Mouse (Mus musculus) spleen, adult 12 weeks (tissue): ENCODE measurements around the gene Sp6.

Source experiments
- DNase-seq: peaks from one replicate; pipeline ENCODE4 v3.0.0; 2022; ENCODE audit warnings: low spot score

The Sp6 gene

GRCm38 (mm10) chr11:96982355-96982754 is 30.8 kb upstream of the Sp6 start:
- peak; percentile 62 for DNase-seq

DNA sequence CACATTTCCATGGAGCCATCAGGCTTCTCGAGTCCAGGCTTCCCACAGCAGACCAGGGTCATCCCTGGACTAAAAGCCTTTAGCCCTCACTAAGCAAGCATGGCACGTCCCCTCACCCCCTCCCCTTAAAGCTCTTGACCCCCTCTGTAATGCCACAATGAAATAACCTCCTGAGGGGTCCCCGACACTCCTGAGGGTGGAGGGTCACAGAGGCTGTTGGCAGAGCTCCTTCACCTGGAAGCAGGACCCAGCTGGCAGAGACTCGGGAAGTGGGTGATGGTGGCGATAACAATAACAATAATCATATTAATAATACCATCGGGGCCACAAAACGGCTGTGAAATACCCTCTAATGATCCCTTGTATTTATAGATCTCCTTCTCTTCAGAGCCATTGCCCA is 30.3 kb upstream of the Sp6 start, which contains the start of gene Sp2:
Gene Sp2 (minus strand): TSS at position 101 of the 400 bp plus-strand sequence.
- DNase-seq, result no peak

GRCm38 (mm10) chr11:96984903-96985302 is 28.3 kb upstream of the Sp6 start:
- no peak for DNase-seq

DNA sequence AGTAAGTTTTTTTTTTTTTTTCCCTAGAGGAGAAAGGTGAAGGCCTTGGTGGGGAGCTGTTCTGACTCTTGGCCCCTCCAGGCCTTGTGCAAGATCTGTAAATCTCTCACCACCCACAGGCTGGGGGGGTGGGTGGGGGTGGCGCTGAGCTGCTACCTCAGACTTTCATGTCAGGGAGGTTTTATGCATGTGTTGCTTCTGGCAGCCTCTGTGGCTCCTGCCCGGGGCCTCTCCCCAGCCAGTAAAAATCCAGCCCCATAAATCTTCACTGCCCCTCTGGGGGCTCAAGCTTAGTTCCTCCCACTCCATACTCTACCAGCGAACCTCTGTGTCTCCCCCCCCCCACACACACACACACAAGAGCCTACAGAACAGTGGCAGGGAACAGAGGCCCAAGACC is 26.7 kb upstream of the Sp6 start:
- DNase-seq, result no peak

GRCm38 (mm10) chr11:96987873-96988655 is 25.1 kb upstream of the Sp6 start:
- DNase-seq, result peak; percentile 40

GRCm38 (mm10) chr11:96991501-96991900 is 21.7 kb upstream of the Sp6 start:
- no peak for DNase-seq

DNA sequence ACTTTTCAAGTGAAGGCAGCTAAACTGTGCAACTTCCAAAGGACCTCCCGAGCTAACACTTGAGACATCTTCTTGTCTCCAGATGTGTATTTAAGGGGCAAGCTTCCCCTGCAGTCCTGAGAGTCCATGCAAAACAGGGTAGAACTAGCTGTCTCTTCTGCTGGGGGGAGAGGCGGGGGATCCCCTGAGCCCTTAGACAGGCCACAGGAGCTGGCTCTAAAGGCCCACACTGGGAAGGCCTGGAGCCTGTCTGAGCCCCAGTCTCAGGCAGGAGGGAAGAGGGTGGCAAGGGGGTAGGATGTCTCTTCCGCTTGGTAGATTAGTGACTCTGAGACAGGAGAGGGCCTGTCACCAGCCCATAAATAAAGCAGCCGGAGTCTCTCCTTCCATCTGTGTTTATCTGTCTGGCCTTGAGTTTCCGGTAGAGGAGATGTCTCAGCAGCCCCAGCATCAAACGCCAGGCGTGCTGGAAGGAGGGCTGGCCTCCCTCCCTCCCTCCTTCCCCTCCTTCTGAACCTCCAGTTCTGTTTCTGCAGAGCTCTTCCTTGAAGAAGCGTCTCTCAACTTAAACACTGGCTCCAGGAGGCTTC is 20.4 kb upstream of the Sp6 start:
- DNase-seq, result no peak

GRCm38 (mm10) chr11:96995031-96995430 is 18.2 kb upstream of the Sp6 start:
- no peak for DNase-seq

- DNase-seq, result peak; percentile 20
Observed at GRCm38 (mm10) chr11:96995836-96996772, 17.1 kb upstream of the Sp6 start.

DNA sequence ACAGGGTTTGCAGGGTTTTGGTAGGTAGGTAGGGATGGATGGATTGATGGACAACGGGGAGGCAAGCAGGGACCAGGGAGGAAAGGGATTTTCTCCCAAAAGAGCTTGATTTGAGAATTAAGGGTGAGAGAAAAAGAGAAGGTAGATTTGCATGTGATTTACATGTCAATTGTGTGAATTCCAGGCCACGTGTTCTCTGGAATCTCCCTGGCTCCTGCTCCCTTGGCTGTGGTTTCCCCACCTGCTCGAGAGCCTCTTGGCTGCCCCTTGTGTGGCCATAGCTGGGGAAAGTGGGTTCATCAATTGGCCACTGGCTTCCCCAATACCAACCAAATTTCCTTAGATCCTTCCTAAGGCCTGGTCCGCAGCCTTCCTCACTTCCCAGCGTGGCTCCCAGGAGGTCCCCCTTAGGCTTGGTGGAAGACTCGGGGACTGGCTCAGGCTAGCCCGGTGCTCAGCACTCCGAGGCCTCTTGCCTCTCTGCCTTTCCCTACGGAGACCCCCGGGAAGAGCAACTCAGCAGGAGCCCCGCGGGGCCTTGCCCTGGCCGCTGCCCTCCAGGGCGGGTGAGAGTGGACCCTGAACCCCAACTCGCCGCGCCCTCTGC is 16.3 kb upstream of the Sp6 start:
- no peak for DNase-seq

DNA sequence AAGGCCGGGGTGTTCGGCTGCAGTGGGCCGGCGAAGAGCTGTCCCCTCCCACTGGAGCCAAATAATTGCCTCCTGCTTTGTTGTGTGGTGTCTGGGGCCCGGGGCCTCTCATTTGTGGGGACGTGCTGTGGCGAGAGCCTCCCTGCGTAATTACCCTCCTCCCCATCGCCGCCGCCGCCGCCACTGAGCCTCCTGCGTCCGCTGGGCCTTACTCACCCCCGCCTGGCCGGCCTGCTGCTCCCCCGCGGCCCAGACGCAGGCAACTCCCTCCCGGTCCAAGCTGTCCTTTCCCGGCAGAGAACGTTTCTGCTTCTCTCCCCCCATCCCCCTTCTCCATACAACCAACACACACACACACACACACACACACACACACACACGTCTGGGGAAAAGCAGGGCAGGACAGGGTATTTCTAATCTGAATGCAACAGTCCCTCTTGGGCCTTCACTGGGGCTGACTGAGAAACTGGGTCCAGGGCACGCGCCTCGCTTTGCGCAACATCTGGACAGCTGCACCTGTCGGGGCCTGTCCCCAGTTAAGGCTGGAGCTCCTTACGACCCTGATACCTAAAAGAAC is 15.7 kb upstream of the Sp6 start:
- DNase-seq, result no peak

GRCm38 (mm10) chr11:97003170-97003569 is 10.0 kb upstream of the Sp6 start:
- no peak for DNase-seq

GRCm38 (mm10) chr11:97007093-97007794 is 6.0 kb upstream of the Sp6 start:
- no peak for DNase-seq

- no peak for DNase-seq
Observed at GRCm38 (mm10) chr11:97009198-97009790, 3.9 kb upstream of the Sp6 start.

GRCm38 (mm10) chr11:97017696-97018582 is 4.7 kb downstream of the Sp6 start:
- no peak for DNase-seq

DNA sequence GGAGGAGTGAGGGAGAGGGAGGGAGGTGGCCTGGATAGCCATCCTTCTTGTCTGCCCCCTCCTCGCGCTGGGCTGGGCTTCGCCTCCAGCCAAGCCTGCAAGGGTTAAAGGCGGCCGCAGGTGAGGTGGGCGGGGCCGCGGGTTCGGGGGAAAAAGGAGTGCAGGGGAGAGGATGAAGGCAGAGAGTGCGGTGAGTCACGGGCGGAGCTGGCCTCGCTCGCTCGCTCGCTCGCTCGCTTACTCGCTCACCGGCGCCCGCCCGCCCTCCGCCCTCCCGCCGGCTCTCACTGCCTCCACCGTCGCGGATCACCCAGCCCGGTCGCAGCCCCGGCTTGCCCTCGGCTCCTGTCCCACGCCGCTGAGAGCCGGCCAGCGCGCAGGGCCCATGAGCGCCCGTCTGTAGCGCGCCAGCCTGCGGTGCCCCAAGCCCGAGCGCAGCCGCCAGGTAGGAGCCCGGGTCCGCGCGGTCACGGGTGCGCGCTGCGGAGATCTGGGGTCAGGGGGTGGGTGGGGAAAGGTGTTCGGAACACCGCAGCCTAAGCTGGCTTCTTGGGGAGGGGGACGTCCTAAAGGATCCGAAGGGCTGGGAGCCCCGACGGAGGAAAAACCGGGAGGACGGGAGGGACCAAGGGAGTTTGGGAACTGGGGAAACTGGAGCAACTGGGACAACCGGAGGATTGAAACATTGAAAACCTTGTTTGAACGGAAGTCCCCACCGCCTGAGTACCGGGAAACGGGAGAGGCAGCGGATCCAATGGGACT is 5.6 kb downstream of the Sp6 start:
- DNase-seq, result no peak

DNA sequence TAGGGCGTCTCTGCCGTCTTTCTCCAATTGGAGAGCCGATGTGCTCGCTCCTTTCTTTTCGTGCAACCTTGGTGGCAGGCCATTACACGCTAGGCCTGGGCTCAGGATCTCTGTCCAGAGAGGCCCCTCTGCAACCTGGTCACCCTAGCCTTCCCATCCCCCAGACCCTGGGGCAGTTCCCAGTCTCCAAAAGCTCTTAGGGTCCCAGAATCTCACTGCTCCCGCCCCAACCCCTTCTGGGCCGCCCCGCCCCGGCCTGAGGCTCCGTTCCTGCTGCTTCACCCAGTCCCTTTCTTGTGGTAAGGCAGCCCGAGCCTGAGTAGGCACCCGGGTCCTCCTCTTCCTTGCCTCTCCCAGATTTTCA is 6.1 kb downstream of the Sp6 start:
- no peak for DNase-seq

GRCm38 (mm10) chr11:97021121-97021765 is 8.0 kb downstream of the Sp6 start:
- no peak for DNase-seq
